Mouse (Mus musculus): ENCODE data around the gene Olfr332.
A peak's percentile ranks its signal among the peaks of the same experiment; 100 is the strongest.
"Not testable (repeated sequence)": the region's sequence is repeated elsewhere in the genome, so short reads cannot be mapped to it uniquely, and the experiment has no call there.

Olfr332 gene

DNA sequence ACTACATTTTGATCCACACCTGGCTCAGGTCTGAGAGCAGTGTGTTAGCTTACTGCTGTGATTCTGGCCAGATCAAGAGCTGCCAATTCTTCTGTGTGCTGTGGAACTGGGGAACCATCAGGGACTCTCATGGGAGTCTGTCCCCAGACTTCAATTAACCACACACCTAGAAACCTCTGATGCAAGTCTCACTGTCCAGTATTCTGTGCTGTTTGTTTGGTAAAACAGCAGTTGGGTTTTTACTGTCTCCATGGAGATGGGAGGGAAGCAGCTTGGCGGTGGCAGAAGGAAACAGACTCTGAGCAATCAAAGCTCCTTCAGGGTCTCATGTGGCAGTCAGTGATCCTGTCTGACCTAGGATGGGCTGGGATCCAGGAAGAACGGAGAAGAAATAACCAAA, at the start of gene Olfr332:
Gene Olfr332 (minus strand): TSS at position 101 of the 400 bp plus-strand sequence.
- no peak for DNase-seq (ENCODE audit: low spot score)

DNA sequence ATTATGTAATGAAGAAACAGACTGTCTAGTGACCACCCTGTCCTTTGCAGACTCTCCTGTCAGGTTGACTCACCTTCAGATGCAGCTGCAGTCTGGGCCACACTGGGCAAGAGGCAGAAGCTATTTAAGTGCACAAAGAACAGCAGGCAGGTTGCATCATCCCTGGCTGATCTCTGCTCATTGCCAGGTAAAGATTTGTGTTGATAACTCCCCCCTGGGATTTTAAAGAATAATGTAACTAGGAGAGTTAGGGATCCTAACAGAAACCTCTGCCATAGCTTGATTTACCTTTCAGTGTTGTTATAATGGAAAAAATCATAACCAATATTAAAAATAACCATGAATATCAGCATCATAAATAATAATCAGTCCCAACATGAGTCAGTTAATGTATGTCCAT, 42.4 kb upstream of the Olfr332 start, which contains the start of gene Olfr330:
Gene Olfr330 (minus strand): TSS at position 101 of the 400 bp plus-strand sequence.
- not testable (repeated sequence) for DNase-seq (ENCODE audit: low spot score)

- DNase-seq (ENCODE audit: low spot score): not testable (repeated sequence)
These were observed 27.4 kb upstream of the Olfr332 start for GRCm38 (mm10) chr11:58519756-58520155.

- DNase-seq (ENCODE audit: low spot score): not testable (repeated sequence)
These were observed 26.6 kb upstream of the Olfr332 start for GRCm38 (mm10) chr11:58518916-58519315.

GRCm38 (mm10) chr11:58509058-58509457, 16.7 kb upstream of the Olfr332 start:
- not testable (repeated sequence) for DNase-seq (ENCODE audit: low spot score)

GRCm38 (mm10) chr11:58502472-58502871, 10.1 kb upstream of the Olfr332 start, which contains the start of gene Olfr331:
Gene Olfr331, minus strand, starts transcription at chr11:58502572.
- DNase-seq (ENCODE audit: low spot score): not testable (repeated sequence)

- DNase-seq (ENCODE audit: low spot score): peak; percentile 40
These were observed 6.9 kb upstream of the Olfr332 start for GRCm38 (mm10) chr11:58499290-58499689.

DNA sequence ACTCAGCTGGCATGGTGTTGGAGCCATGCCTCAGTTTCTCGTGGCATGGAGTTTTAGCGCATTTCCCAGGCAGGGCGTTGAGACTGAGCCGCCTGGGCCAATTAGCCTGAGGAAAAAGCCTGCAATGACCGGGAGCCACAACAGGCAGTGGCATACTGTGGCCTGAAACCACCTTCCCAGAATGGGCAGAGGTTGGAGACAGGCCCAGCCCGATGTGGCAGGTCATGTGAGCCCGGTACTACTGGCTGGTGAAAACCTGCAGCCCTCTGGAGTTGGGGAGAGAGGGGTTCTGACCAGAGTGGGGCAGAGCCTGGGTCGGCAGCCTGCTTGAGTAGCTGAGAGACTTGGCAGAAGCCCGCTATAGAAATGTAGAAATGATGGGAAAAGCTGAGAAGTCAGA, 6.4 kb upstream of the Olfr332 start:
- no peak for DNase-seq (ENCODE audit: low spot score)

DNA sequence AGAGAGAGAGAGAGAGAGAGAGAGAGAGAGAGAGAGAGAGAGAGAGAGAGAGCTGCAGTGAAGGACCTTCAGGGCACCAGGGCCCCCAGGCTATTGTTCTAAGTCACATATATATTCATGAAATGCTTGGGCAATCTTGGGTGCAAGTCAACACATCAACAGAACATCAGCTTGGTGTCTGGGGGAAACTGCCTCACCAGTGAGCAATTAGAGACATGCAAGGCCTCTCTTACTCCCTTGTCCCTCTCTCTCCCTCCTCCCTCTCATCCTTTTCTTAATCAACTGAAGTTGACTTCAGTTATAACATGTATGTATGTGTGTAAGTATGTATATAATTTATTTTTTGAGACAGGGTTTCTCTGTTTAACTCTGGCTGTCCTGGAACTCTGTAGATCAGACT, 30.2 kb downstream of the Olfr332 start, which contains the start of gene Olfr30:
Gene Olfr30 (minus strand): TSS at position 101 of the 400 bp plus-strand sequence.
- DNase-seq (ENCODE audit: low spot score): no peak

GRCm38 (mm10) chr11:58453592-58453991, 38.8 kb downstream of the Olfr332 start:
- peak; percentile 37 for DNase-seq (ENCODE audit: low spot score)

GRCm38 (mm10) chr11:58452759-58453158, 39.6 kb downstream of the Olfr332 start, which contains the start of gene Lypd9:
Gene Lypd9, minus strand, starts transcription at chr11:58452923.
- no peak for DNase-seq (ENCODE audit: low spot score)
